In the genomic region with DNA sequence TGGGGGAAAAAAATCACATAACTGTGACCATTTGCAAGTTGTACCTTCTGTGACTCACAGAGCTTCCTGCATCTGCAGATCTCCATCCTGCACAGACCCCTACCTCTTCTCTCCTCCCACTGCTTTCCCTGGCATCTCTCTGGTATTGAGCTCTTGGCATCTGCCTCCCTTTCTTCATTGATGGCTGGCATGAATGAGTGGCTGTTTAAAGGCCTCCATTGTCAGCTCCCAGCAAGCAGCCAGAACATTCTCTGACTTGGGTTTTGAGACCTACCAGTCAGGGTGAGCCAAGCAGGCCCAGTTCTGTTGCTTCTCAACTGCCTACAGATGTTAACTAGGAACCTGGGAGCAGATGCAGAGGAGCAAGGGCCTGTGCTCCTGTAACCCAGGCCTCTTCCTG, we compare ENCODE assay signal across 14 mouse cellular contexts.
DNase-seq lines count a peak whose midpoint lies in the region; ATAC-seq lines count a peak whose summit lies in the region.
"Had no signal": no experiment of that assay in that cellular context is flagged by ENCODE, and none has a peak within 500 bp of the region (broad histone marks: within the 10 kb centered on the region; RNA-seq: fewer than 3 reads in every experiment).

No protein-coding gene starts in this region.

- no peak for ATAC-seq in heart, embryonic 15.5 days (replicated peaks; ENCODE audit: insufficient number of reproducible peaks, insufficient read depth, low FRiP score, low read depth)
- no peak for ATAC-seq in embryonic facial prominence, embryonic 14.5 days (ENCODE audit: low read depth)
- ATAC-seq: activated CD4-positive, CD25-positive, alpha-beta regulatory T cell, adult 4 months had no signal

- H3K27ac ChIP-seq in heart, embryonic 15.5 days = 0 out of 2 replicates have a peak overlapping the region, but pooled peaks have one; percentile 85
- 0 out of 2 replicates have a peak overlapping the region, but pooled peaks have one; percentile 6 for H3K27ac ChIP-seq in embryonic facial prominence, embryonic 14.5 days (replicated peaks; ENCODE audit: low read depth, low read length)

- no peak overlapping the region for H3K4me2 ChIP-seq in heart, embryonic 15.5 days
- no peak overlapping the region for H3K4me2 ChIP-seq in embryonic facial prominence, embryonic 14.5 days (ENCODE audit: low read depth, low read length)

- H3K4me1 ChIP-seq in heart, embryonic 15.5 days (replicated peaks) = peaks cover 42% of the 10 kb centered on the region
- peaks cover 44% of the 10 kb centered on the region for H3K4me1 ChIP-seq in embryonic facial prominence, embryonic 14.5 days (ENCODE audit: control insufficient read depth, insufficient read depth, low read length)

- no peak overlapping the region for H3K9ac ChIP-seq in heart, embryonic 15.5 days
- H3K9ac ChIP-seq in embryonic facial prominence, embryonic 14.5 days (ENCODE audit: low read depth, low read length) = no peak overlapping the region

- no peaks in the 10 kb centered on the region for H3K36me3 ChIP-seq in heart, embryonic 15.5 days
- 0 out of 2 replicates have a peak, but pooled peaks cover 4% of the 10 kb centered on the region for H3K36me3 ChIP-seq in embryonic facial prominence, embryonic 14.5 days (ENCODE audit: control insufficient read depth, insufficient read depth, low read length)

- intact Hi-C loops in heart, postnatal 36 days (cut with DNase I) = loop anchor here (5.0 kb wide), 1 partner anchor 42 kb away; no protein-coding TSS in a partner anchor
- intact Hi-C loops in left cerebral cortex, postnatal 36 days (cut with DNase I) = no loop called here

- no peak for DNase-seq in heart, postnatal 36 days
- DNase-seq in left cerebral cortex, adult 11 months (ENCODE audit: low spot score) = peak; percentile 55
- no peak for DNase-seq in left cerebral cortex, postnatal 36 days (ENCODE audit: low spot score in 2 of 2)
- DNase-seq in Muller cell, postnatal 12 days (ENCODE audit: inconsistent ontology term) = peak; percentile 78
- DNase-seq in embryonic facial prominence, embryonic 14.5 days (ENCODE audit: low spot score) = no peak
- DNase-seq in frontal cortex, postnatal 10 days (ENCODE audit: low spot score in 2 of 2) = no peak
- DNase-seq in retina, embryonic 14.5 days (ENCODE audit: low spot score) = no peak
- DNase-seq: cerebellum, adult 9-11 months; heart, adult 18-20 months; kidney, postnatal 14 days; lung, postnatal 4 days; midbrain, embryonic 14.5 days had no signal

- H3K27me3 ChIP-seq in heart, embryonic 15.5 days = no peaks in the 10 kb centered on the region
- H3K27me3 ChIP-seq in embryonic facial prominence, embryonic 14.5 days (replicated peaks; ENCODE audit: control insufficient read depth, insufficient read depth, low read length) = no peaks in the 10 kb centered on the region

- no peak overlapping the region for H3K4me3 ChIP-seq in heart, embryonic 15.5 days
- no peak overlapping the region for H3K4me3 ChIP-seq in embryonic facial prominence, embryonic 14.5 days (ENCODE audit: low read depth, low read length)

- H3K9me3 ChIP-seq in heart, embryonic 15.5 days (replicated peaks) = no peaks in the 10 kb centered on the region
- no peaks in the 10 kb centered on the region for H3K9me3 ChIP-seq in embryonic facial prominence, embryonic 14.5 days (ENCODE audit: control insufficient read depth, low read length)

Comparison
In these comparisons a context has a peak if more than half of its experiments do, and no peak if none do; other contexts are left out.
1. DNase-seq: peak in left cerebral cortex, adult 11 months (single experiment) and Muller cell, postnatal 12 days (single experiment); none in heart, postnatal 36 days (0 of 2), left cerebral cortex, postnatal 36 days (0 of 2), embryonic facial prominence, embryonic 14.5 days (single experiment), frontal cortex, postnatal 10 days (0 of 2) and retina, embryonic 14.5 days (single experiment).